Mouse (Mus musculus) megakaryocyte, embryonic 14.5 days (primary cell): ENCODE data around the gene Gse1. TPM values are rescaled to one million over a fixed set of nuclear protein-coding genes. Genes with fewer than 3 reads are reported as not detected.

ENCODE experiments used
- H3K27me3 ChIP-seq: replicated peaks from 2 replicates; pipeline ENCODE3; 2012; ENCODE audit warnings: inconsistent platforms
- H3K36me3 ChIP-seq: replicated peaks from 2 replicates; pipeline ENCODE3; 2012; ENCODE audit warnings: low read length, inconsistent platforms, mixed read lengths
- H3K4me1 ChIP-seq: 2 replicates; pipeline ENCODE4 v1.6.1; 2012; ENCODE audit warnings: inconsistent platforms
- H3K4me3 ChIP-seq: replicated peaks from 2 replicates; pipeline ENCODE3; 2012; ENCODE audit warnings: moderate library complexity, mild to moderate bottlenecking, inconsistent platforms
- H3K9me3 ChIP-seq: 2 replicates; pipeline ENCODE4 v1.6.1; 2012; ENCODE audit warnings: inconsistent platforms
- FLI1 ChIP-seq: IDR thresholded peaks from 2 replicates; pipeline ENCODE4 v1.6.1; 2012; ENCODE audit warnings: low read length, inconsistent platforms, mixed read lengths
- GATA1 ChIP-seq: IDR thresholded peaks from 3 replicates; pipeline ENCODE4 v1.6.1; 2012; ENCODE audit warnings: mixed read lengths, low read length, inconsistent platforms, borderline replicate concordance
- polyA plus RNA-seq: library from polyadenylated mRNA; stranded (reverse); fragments of >175 nt; gene quantifications from 2 replicates; pipeline ENCODE4 v1.2.3, GENCODE M21; 2012; ENCODE audit warnings: low replicate concordance; ENCODE audit not compliant: insufficient read depth

The Gse1 gene
- polyA plus RNA-seq, 1 experiment, result 163 TPM

DNA sequence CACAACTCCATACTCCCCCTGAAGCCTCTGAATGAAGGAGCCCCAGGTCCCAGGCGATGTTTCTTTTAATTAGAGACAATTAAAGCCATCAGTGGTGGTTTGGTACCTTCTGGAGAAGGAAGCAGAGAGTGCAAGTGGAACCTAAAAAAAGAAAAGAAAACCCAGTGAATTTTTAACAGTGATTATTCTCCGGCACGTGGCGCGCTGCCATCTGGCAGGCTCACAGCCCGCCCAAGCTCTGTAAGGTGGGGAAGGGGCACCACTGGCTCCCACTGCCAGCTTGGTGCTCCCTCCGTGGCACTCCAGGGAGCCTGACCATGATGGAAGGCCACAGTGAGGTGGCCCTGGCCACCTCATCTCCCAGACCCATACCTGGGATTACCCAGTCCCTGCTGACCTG lies 204.9 kb downstream of the Gse1 start:
- H3K36me3 ChIP-seq, result peaks cover 7% of the 10 kb centered on the region
- TF ChIP-seq FLI1, result no peak
- TF ChIP-seq GATA1, result no peak
- peaks cover 89% of the 10 kb centered on the region for H3K4me1 ChIP-seq
- no peak overlapping the region for H3K4me3 ChIP-seq
- H3K27me3 ChIP-seq, result no peaks in the 10 kb centered on the region
- H3K9me3 ChIP-seq, result peaks cover 9% of the 10 kb centered on the region; the same call in 1 of the 2 replicates

DNA sequence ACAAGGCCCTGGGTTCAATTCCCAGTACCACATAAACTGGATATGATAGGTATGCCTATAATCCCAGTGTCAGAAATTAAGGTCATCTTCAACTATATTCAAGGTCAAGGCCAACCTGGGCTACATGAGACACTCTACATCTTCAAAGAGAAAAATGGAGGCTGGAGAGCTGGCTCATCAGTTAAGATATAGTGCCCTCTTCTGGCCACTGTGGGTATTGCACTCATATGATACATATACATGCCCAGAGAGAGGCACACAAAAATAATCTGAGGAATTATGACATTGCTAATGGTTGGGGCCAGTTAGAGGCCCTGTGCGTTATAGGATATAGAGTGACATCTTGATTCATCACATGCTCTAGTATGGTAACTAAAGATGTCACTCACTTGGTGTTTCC lies 205.5 kb downstream of the Gse1 start:
- TF ChIP-seq FLI1 (no peak), GATA1 (no peak)
- H3K27me3 ChIP-seq, result no peaks in the 10 kb centered on the region
- peaks cover 7% of the 10 kb centered on the region for H3K36me3 ChIP-seq
- no peak overlapping the region for H3K4me3 ChIP-seq
- peaks cover 9% of the 10 kb centered on the region; the same call in 1 of the 2 replicates for H3K9me3 ChIP-seq
- H3K4me1 ChIP-seq, result peaks cover 89% of the 10 kb centered on the region

DNA sequence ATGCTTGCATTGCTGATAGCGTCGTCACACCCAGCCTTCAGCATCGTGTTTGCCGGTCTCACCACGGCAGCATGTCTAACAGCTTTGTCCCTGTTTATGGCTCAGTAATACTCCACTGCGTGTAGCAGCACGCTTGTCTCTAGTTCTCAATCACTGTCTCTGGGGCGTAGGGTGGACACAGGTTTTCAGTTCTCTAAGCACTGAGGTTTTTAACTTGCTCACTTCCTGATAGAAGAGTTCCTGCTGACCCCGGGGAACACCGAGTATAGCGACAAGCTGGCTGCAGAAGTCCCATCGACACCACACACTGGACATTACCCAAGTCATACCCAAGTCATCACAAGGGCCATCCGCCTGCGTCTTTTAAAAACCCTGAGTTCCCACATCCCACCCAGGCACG lies 207.5 kb downstream of the Gse1 start:
- Histone ChIP-seq H3K36me3 (peaks cover 7% of the 10 kb centered on the region), H3K4me3 (peak overlapping the region; percentile 76), H3K9me3 (peaks cover 9% of the 10 kb centered on the region; the same call in 1 of the 2 replicates), H3K4me1 (peaks cover 91% of the 10 kb centered on the region), H3K27me3 (peaks cover 4% of the 10 kb centered on the region)
- TF ChIP-seq GATA1 (no peak), FLI1 (no peak)

DNA sequence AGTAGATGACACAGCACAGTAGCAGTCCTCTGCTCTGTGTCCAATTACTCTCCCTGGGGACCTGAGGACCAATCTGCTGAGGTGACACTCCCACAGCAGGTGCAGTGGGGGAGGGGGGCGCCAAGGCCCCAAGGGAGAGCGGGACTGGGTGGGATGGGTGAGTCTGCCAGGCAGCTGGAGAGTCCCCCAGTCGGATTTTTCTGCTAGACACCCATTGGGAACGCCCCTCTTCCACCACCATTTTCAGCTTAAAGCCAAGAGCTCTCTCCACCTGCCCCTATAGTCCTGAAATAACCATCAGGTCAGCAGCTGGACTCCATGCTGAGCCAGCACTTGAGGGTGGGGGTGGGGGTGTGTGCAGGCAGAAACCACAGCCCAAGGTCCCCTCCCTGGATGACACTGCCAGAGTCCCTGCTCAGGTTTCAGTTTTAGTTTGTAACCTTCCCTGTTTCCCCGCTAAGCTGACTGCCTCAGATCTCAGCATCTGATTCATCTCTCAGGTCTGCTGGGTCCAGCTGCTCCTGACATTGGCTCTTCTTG lies 208.3 kb downstream of the Gse1 start:
- TF ChIP-seq GATA1 (no peak), FLI1 (no peak)
- peaks cover 91% of the 10 kb centered on the region for H3K4me1 ChIP-seq
- peak overlapping the region; percentile 72 for H3K4me3 ChIP-seq
- peaks cover 7% of the 10 kb centered on the region for H3K36me3 ChIP-seq
- H3K9me3 ChIP-seq, result peaks cover 9% of the 10 kb centered on the region; the same call in 1 of the 2 replicates
- peaks cover 4% of the 10 kb centered on the region for H3K27me3 ChIP-seq

DNA sequence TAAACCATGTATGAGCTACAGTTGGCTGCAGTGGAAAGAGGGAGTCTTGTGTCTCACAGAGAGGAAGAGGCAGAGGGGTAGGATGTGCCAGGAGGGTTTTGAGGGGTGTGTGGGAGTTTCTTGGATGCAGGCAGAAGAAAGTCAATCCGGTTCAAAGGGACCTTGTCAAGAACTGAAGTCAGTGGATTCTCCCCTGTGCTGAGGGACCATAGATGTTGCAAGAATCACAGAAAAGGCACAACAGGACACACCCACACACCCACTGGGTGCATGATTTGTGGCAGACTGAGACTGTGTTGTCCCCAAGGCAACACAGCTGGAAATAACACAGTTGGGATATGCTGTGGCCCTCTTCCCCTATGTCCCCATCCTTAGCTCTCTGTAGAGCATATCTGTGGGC lies 209.0 kb downstream of the Gse1 start:
- Histone ChIP-seq H3K27me3 (peaks cover 4% of the 10 kb centered on the region), H3K4me1 (peaks cover 95% of the 10 kb centered on the region), H3K36me3 (peaks cover 7% of the 10 kb centered on the region), H3K4me3 (no peak overlapping the region), H3K9me3 (peaks cover 9% of the 10 kb centered on the region; the same call in 1 of the 2 replicates)
- TF ChIP-seq FLI1 (no peak), GATA1 (no peak)

DNA sequence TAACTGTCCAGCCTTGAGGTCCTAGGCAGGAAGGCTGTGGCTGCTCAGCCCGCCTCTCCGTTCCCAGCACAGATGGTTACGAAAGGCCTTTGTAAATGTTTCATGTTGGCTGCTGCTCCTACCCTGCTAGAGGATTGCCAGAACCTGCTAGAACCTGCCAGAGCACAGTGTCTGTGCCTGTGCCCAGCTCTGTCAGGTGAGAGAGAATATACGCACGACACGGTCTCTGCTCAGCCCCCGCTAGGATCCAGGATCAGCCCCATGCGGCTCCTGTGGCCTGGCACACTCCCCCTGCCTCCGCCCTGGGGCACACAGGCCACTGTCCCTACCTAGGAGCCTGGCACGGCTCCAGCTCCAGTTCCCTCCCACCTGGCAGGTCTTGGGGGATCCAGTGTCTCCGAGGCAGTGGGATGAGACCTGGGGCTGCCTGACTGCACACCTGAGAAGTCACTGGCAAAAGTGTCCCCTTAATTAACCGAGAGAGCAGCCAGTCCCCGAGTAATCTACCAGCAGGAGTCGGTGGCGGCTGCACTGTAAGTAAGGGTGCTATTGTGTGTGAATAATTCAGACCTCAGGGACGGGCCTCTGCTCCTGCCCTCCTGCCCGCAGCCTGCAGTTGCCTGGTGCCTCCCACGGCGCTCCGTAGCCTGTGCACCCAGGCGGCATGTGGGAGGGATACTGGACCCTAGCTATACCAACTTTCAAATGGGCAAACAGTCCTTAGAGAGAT lies 209.6 kb downstream of the Gse1 start:
- H3K36me3 ChIP-seq, result peaks cover 7% of the 10 kb centered on the region
- H3K4me1 ChIP-seq, result peaks cover 95% of the 10 kb centered on the region
- H3K27me3 ChIP-seq, result peaks cover 4% of the 10 kb centered on the region
- peaks cover 9% of the 10 kb centered on the region; the same call in 1 of the 2 replicates for H3K9me3 ChIP-seq
- peak overlapping the region; percentile 53 for H3K4me3 ChIP-seq
- TF ChIP-seq GATA1 (no peak), FLI1 (no peak)

DNA sequence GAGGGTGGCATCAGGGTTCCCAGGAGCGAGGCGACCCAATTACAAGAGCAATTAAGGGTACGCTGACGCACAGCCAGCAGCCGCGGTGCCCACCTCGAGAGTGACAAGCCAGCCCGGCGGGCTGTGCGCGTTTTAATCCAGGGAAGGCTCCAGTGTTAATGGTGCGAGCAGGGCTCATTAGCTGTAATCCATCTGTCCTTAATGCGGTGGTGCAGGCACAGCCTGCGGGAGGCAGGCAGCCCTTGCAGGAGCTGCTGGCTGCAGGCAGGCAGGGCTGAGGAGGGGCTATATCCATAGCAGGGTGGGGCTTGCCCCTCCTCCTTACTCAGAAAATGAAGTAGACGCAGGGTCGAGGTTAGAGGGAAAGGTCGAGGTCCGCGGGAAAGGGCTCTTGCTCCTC lies 211.1 kb downstream of the Gse1 start:
- Histone ChIP-seq H3K36me3 (no peaks in the 10 kb centered on the region), H3K4me3 (no peak overlapping the region), H3K9me3 (no peaks in the 10 kb centered on the region), H3K27me3 (peaks cover 4% of the 10 kb centered on the region), H3K4me1 (peaks cover 92% of the 10 kb centered on the region)
- TF ChIP-seq FLI1 (no peak), GATA1 (no peak)

DNA sequence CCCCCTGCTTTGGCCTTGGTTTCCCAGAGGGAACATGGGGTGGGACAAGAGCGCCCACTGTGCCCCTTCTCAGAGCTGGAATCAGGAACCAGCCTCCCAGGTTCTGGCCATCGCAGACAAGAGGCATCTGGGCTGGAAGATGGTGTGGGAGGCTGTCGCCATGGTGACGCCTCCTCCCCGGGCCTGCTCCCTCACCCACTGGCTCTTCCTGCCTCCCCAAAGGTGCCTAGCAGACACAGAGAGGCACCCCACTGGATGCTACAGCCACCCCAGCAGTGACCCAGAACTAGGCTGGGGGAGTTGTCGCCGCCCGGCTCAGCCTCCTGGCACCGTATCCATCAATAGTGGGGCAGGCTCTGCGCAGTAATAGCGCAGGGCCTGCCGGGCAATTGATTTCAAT lies 212.5 kb downstream of the Gse1 start:
- peaks cover 4% of the 10 kb centered on the region for H3K27me3 ChIP-seq

DNA sequence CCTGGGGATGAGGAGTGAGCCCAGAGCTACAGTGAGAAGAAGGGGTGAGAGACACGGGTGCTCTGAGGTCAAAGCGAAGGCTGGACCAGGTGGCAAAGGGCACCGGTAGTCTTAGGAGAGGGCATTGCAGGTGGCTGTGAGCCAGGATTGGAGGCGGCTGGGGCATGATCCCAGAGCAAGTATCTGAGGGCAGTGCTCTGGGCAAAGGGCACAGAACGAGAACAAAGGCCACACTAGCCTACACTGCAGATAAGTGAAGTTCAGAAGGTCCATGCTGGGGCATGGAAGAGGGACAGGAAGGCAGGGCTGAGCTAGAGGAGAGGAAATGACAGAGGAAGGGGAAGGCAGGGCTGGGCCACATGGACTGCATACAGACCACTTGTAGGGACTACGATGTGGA lies 213.4 kb downstream of the Gse1 start:
- Histone ChIP-seq H3K36me3 (no peaks in the 10 kb centered on the region), H3K27me3 (peaks cover 4% of the 10 kb centered on the region), H3K4me3 (peak overlapping the region; percentile 16), H3K4me1 (peaks cover 91% of the 10 kb centered on the region), H3K9me3 (no peaks in the 10 kb centered on the region)
- TF ChIP-seq GATA1 (no peak), FLI1 (no peak)

More for the DNA sequence above, 212.5 kb downstream of the Gse1 start:
- Histone ChIP-seq H3K4me1 (peaks cover 92% of the 10 kb centered on the region), H3K36me3 (no peaks in the 10 kb centered on the region), H3K9me3 (no peaks in the 10 kb centered on the region), H3K4me3 (no peak overlapping the region)
- TF ChIP-seq FLI1 (no peak), GATA1 (no peak)

DNA sequence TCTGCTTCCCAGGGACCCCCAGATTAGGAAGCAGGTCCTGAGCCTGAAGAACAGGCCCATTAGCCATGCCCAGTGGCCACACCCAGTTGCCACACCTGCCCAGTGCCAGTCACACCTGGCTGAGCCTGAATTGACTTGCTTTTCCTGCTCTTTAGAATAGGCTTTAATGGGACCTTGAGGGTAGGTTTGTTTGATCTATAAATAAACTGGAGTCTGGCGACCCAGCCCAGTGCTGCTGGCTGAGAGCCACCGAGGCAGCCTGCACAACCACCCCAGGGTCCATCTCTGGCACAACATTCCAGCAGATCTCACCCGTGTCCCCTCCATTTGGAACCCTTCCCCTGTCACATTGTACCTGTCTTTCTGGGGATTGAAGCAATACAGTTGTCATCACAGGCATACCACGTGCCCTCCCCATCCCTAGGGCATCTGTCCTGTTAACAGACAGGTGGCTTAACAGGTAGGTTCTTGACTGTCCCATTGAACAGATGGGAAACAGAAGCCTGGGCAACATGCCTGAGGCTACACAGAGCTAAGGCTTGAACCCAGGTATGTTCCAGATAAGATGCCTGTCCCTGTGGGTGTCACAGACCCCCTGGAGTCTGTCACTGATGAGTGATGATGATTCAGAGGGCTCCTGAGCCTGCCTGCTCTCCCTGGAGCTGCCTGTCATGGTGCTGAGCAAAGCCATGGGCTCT lies 214.2 kb downstream of the Gse1 start:
- Histone ChIP-seq H3K4me3 (no peak overlapping the region), H3K36me3 (no peaks in the 10 kb centered on the region), H3K9me3 (no peaks in the 10 kb centered on the region), H3K27me3 (peaks cover 4% of the 10 kb centered on the region), H3K4me1 (peaks cover 86% of the 10 kb centered on the region)
- TF ChIP-seq GATA1, result no peak
- TF ChIP-seq FLI1, result no peak
